Mouse (Mus musculus) left cerebral cortex, adult 8-10 months (tissue): ENCODE data around the gene Top2b. TPM values are rescaled to one million over a fixed set of nuclear protein-coding genes. Genes with fewer than 3 reads are reported as not detected.

Source experiments
- DNase-seq, 2 experiments: peaks; one replicate each; pipeline ENCODE4 v3.0.0; 2022; ENCODE audit warnings: low spot score in 2 of 2
- total RNA-seq, 4 experiments: library from RNA; stranded (reverse); gene quantifications; 2 replicates each; pipeline ENCODE4 v1.2.4; 2022

The Top2b gene
- total RNA-seq, 4 experiments from 2014 or later = 79.8 to 93.7 (median 88.4) TPM

DNA sequence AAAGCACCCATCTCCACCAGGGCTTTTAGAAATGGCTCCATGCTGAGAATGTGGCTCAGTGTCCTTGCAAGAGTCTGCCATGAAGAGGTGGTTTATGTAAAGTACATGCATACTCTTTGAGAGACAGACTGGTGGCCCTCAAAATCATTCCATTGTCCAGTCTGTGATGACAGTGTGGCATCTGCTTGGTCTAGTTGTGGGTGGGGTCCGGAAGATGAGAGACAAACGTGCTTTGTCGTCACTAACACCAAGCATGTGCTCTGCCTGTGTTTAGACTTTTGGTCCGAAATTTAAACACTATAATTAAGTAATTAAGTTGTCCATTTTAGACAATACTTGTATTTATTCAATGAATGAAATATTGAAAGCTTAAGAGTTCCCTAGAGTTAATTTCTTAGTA is 49.2 kb downstream of the Top2b start:
- no peak for DNase-seq

DNA sequence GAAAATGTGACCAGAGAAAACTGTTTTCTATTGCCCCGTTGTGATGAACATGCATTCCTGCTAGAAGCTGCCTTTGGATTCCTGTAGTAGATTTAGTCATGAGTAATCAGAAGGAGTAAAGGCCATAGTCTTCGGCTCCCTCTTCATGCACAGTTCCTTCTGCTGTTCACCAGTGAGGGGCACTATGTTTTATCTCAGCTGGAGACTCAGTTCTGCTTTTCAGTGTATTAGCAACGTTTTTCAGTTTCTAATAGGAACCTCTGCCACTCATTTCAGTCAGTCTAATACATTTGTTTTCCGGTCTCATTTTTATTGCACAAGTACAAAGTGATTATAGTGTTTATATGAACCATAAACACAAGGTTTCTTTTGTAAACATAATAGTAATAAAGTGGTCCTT is 62.6 kb downstream of the Top2b start:
- DNase-seq = no peak

DNA sequence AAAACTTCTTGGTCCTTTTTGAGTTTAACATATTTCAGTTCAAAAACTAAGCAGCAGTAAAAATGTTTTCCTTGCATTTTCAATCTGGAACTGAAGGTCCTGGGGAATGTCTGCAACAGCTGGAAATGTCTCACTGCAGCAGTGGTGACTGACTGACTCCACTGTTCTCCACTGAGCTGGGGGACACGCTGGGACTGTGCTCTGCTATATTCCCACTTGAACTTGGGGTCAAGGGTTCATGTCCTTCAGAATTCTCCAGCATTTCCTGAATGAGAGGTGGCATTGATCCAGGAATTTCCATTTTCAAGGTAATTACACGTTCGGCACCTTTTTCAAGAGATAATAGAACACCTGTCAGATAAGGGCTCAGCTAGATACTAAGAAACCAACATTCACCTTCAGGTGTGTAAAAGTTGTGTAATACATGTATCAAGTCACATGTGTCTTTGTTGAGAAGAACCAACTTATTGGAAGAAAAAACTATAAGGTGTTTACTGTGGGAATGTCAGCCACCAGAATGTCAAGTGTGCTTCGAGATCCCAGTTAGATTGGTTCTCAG is 67.0 kb downstream of the Top2b start:
- DNase-seq = no peak

DNA sequence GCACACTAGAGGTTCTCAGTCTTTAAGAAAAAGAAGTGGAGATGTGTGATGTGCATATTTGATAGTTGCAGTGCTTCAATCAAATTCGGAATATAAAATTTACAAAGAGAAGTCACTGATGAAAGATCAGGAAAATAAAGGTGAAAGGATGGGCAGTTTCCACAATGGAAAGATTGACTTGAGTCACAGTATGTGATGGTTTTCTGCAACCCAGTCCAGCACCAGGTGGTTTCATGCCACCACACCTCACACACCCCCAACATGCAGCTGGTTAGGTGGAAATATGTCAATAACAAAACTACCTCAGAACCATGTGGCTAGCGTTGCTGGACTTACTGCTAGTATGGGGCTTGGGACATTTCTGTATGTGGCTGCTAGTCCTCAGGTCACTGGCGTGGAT is 67.6 kb downstream of the Top2b start:
- no peak for DNase-seq

DNA sequence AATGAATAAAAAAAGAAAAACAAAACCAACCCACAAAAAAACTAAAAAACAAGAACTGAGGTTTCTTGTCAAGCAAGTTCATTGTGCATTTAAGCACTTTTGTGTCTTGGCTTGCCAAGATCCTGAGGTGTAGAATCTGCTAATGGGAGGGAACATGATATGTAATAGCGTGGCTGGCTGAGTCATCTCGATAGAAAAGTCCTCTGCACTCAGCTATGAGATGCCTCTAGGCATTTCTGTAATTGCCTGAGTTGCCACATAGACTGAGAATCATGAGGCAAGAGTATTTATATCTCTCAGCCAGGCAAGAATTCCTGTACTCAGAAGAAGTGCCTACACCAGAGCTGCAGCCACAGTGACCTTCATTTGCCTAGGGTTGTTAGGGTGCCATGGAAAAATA is 68.2 kb downstream of the Top2b start:
- peak in 1 of 2 experiments; percentile 52 for DNase-seq

DNA sequence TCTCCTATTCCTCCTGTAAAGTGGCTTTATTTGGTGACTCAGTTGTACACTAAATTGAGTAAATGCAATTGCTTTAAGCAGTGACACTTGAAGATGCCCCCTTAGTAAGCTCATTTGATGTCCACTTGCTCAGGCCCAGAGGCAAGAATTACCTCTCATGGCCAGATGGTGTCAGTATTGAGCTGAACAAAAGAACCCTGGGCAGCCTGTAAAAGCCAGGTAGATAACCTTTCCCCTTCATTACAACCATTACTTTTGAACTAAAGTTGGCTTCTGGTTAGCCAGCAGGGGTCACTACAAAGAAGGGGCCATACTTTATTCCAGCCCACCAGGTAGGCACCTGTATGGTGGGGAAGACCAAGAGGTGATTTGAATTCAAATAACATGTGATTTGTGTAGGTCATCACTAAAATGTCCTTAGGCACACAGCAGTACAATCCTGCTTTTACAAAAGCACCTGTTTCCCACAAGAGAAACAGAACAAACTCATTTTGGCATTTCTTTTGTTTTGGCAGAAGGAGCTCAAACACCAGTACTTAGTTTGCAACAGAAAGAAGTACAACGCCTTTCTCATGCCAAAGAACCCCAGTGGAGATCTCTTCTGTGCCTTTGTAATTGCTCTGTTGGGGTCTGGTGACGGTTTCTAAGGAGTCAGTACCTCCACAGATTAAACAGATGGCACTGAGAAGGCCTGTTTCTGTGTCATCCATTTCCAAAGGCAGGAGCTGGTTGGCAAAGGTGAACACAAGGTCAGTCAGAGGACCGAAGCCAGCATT is 69.6 kb downstream of the Top2b start:
- DNase-seq = no peak

DNA sequence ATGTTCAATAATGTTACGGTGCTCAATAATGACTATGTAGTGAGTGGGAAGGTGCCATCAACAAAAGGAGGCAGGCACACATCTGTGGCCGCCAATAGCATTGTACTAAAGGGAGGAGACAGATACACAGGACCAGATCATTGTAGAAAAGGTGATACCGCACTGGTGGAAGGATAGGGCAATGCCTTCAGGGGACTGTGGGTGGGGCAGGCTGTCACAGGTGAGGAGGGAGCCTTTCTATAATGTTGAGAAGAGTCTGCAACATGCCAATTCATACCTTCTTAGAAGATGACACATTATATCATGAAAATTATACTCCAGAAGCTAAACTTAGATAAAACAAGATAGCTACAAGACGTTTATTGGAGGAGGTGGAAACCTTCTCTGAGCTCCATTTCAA is 72.4 kb downstream of the Top2b start:
- DNase-seq = no peak

DNA sequence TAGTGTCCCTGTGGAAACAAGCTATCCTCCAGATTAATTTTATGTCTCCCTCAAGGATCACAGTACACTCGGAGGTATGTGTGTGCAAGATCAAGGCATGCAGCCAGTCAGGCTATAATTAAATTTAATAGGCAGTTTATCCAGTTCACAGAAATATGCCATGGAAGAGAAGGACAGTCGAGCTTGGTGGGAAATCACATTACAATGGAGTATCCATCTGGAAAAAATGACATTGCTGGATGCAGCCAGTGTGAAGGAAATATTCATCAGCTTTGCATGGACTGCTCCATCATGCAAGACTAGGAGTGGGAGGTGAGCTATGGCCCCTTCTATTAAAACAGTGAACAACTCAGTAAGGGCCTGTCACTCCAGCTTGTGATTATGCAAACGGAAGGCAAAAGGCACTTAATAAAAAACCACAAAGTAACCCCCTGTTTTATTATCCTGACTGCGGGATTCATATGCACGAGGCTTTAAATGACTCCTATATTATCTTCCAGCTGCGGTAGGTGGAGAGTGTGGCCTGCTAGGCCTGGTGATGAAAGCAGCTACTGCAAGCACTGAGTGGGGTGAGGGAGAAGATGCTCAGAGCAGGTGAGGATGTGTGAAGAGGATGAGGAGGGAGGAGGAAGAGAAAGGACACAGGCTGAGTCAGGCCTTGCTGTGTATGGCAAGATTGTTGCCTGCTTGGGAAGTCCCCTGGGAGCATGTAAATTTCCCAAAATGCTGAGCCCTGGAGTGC is 74.6 kb downstream of the Top2b start:
- DNase-seq = no peak

DNA sequence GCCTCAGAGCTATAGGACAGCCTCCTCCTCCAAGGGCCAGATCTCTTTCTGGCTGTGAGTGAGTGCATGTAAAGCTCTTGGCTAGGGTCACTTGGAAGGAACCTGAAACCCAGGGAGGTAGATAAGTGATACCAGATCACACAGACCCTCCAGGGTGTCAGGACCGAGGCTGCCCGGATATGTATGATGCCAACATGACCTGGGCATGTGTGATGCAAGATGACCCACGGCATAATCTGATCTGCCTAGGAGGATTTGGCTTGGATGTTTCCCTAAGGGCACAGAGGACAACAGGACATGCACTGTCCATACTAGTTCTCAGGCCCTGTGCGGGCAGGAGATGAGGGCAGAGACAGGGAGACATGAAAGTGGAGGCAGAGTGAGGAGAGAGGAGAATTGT is 79.9 kb downstream of the Top2b start:
- DNase-seq = no peak

DNA sequence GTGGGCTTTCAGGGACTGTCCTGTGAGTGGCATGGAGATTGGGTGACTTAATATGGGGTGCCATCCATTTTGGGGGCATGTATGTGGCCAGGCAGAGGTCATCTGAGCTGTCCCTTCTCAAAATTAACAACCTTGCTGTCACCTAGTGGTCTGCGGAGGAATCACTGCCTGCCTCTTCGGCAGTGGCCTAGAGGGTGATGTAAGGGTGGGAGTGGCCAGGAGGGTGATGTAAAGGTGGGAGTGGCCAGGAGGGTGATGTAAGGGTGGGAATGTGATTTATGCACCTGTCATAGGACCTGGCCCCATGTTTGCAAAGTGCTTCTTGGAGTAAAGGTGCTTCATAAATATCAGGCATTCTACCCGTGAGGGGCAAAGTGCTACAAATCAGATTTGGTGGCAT is 82.6 kb downstream of the Top2b start:
- DNase-seq = no peak

DNA sequence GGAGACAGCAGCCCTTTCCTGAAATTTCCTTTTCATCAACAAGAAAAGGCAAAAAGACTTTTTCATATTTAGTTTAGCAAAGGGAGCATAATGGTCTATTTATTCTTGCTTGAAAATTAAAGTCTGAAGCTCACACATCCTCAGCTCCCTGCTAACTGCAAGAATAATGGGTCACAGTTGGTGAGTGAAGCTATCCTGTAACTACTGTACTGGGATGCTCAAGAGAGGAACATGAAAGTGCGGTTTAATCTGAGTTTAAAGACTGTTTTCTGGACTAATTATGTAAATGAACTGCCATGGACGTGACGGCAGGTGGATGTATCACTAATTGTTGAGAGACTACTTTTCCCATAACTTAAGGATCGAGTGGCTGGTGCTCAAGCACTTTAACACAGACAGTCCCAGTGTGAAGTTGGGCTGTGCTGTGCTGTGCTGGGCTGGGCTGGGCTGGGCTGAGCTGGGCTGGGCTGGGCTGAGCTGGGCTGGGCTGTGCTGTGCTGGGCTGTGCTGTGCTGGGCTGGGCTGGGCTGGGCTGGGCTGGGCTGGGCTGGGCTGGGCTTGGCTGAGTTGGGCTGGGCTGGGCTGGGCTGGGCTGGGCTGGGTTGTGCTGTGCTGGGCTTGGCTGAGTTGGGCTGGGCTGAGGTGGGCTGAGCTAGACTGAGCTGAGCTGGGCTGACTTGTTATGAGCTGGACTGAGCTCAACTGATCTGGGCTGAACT is 83.4 kb downstream of the Top2b start:
- no peak for DNase-seq

DNA sequence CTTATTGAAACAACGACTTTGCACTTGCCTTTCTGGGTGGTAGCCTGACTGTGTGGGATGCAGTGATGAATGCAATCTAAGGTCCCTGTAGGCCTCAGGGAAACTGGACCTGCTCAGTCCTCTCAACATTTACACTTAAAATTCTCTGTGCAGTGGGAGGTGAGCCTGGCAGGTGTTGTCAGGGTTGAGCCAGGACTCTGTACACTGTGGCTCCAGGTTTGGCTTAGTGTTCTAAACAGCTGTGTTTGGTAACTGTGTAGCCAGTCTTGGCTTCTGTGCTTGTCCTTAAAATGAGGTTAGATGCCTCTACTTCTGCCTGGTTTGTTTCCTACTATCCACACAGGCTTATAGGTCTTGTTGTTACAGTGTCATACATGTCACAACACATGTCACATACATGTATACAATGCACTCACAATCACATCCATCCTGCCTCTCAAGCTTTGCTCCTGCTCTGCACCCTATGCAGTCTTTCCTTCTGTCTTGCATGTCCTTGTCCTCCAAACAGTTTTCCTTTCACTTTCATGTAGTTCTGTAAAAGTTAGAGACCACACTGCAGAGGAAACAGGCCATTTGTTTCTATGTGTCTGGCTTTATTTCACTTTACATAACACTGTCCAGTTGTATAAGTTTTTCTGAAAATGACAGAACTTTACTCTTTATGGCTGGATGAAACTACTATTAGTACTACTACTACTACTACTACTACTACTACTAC is 113.8 kb downstream of the Top2b start:
- no peak for DNase-seq

DNA sequence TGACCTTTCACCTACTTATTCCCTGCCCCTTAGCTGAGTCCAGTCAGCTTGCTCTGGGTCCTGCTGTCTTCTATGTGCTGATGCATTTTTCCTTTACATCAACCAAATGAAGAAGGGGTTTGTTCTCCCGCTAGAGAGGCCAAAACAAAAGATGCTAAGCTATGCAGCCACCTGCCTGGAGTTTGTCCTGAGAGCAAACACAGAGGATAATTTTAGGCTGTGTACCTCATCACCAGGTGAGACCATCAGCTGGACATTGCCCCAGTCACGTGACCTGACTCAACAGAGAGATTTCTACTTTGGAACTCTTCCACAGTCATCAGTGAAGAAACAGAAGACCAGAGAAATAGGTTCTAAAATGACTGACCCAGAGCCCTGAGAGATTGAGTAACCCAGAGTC is 114.5 kb downstream of the Top2b start:
- DNase-seq = no peak

DNA sequence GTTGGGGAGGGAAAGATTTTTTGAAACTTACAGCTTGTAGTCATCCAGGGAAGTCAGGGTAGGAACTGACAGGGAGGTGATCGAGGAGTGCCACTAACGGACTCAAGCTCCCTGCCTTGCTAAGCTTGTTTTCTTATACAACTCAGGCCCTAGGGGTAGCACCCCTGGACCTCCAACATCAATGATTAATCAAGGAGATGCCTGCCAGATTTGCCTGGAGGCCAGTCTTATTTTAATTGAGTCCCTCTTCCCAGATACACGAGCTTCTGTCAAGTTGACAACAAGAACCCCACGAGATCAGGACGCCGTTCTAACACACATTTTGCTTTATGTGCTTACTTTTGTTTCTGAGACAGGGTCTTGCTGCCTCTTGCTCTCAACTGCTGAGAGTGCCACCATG is 115.6 kb downstream of the Top2b start:
- no peak for DNase-seq

DNA sequence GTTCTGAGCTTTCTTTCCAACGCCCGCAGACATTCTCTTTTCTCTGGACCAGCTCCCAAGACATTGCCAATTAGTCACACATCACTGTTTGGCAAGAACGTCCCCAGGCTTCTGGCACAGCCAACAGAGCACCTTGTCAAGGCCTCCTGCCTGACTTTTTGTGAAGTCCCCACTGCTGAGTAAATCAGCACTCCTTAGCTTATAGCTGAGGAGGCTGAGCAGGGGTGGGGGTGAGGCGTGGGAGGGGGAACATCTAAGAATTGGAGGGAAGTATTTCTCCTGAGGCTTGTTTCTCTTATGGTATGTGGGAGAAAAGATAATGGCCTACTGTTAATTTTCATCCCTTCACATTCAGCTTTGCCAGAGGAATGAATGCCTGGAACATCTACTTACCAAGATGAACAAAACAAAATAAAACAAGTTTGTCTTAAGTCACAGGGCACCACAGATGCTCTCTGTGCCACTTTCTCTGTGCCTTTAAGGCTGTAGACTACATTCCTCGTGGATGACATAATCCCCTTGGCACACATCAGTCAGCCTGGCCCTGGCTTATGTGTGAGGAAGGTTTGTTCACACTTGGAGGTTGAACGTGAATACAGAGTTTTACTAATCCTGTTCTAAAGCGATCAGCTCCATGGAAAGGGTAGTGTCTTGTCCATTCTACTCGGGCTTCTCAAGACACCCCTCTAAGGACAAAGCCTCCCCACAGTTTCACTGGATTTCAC is 118.8 kb downstream of the Top2b start:
- no peak for DNase-seq

Other genes with a start within 250 kb of the Top2b start
- gene Ngly1, start 115.9 kb upstream of the Top2b start, total RNA-seq = 10 to 100 TPM; 29.6 to 31.0 (median 30.4) TPM
- 10 to 100 TPM; 11.0 to 14.2 (median 12.4) TPM for gene Oxsm, start 115.4 kb upstream of the Top2b start, total RNA-seq